Mouse (Mus musculus) left cerebral cortex, postnatal 10 days (tissue): ENCODE measurements at regions not wholly inside any gene's neighbourhood (a gene's known extent, or its start where the extent isn't known, plus 50 kb on each side); places are given as distances from the start of the nearest gene placed in this dataset.
A peak's percentile ranks its signal among the peaks of the same experiment; 100 is the strongest.

Experiments
- DNase-seq, 2 experiments: peaks; one replicate each; pipeline ENCODE4 v3.0.0; 2021 to 2022; ENCODE audit warnings: low spot score in 2 of 2, mixed read lengths in 1 of 2; ENCODE audit errors: extremely low spot score in 1 of 2
- intact Hi-C: fragments of 180-260 bp; cut with DNase I; formaldehyde crosslinking; loops from one replicate; pipeline ENCODE4 v1.15.1; 2025

GRCm38 (mm10) chr5:50820674-50821073, 746.9 kb downstream of the Ppargc1a start:
- intact Hi-C loops: no loop called here
- DNase-seq: no peak

GRCm38 (mm10) chr5:50819959-50820358, 747.6 kb downstream of the Ppargc1a start:
- no peak for DNase-seq
- intact Hi-C loops: no loop called here

GRCm38 (mm10) chr5:50795310-50795709, 736.5 kb upstream of the Adgra3 start:
- DNase-seq: no peak
- intact Hi-C loops: no loop called here

- no peak for DNase-seq
- intact Hi-C loops: no loop called here
These were observed 735.8 kb upstream of the Adgra3 start for GRCm38 (mm10) chr5:50794453-50795169.

- no peak for DNase-seq
- intact Hi-C loops: no loop called here
These were observed 734.8 kb upstream of the Adgra3 start for GRCm38 (mm10) chr5:50793558-50793957.

GRCm38 (mm10) chr5:50785273-50785672, 726.5 kb upstream of the Adgra3 start:
- DNase-seq: no peak
- intact Hi-C loops: no loop called here

GRCm38 (mm10) chr5:50779138-50779537, 720.3 kb upstream of the Adgra3 start:
- intact Hi-C loops: no loop called here
- DNase-seq: no peak

- intact Hi-C loops: no loop called here
- no peak for DNase-seq
These were observed 719.4 kb upstream of the Adgra3 start for GRCm38 (mm10) chr5:50778221-50778620.

GRCm38 (mm10) chr5:50762261-50762660, 703.5 kb upstream of the Adgra3 start:
- no peak for DNase-seq
- intact Hi-C loops: no loop called here

GRCm38 (mm10) chr5:50760386-50760785, 701.6 kb upstream of the Adgra3 start:
- intact Hi-C loops: no loop called here
- no peak for DNase-seq

- intact Hi-C loops: loop anchor here (2.0 kb wide), 1 partner anchor 1314 kb away; no protein-coding TSS in a partner anchor
- DNase-seq: peak in 1 of 2 experiments; percentile 34
These were observed 694.0 kb upstream of the Adgra3 start for GRCm38 (mm10) chr5:50752766-50753165.

- intact Hi-C loops: no loop called here
- no peak for DNase-seq
These were observed 692.6 kb upstream of the Adgra3 start for GRCm38 (mm10) chr5:50751358-50751757.

- intact Hi-C loops: no loop called here
- DNase-seq: no peak
These were observed 684.2 kb upstream of the Adgra3 start for GRCm38 (mm10) chr5:50743030-50743429.

- no peak for DNase-seq
- intact Hi-C loops: no loop called here
These were observed 674.9 kb upstream of the Adgra3 start for GRCm38 (mm10) chr5:50733711-50734110.

GRCm38 (mm10) chr5:50728337-50729003, 669.7 kb upstream of the Adgra3 start:
- no peak for DNase-seq
- intact Hi-C loops: no loop called here

GRCm38 (mm10) chr5:50706945-50707663, 648.3 kb upstream of the Adgra3 start:
- intact Hi-C loops: no loop called here
- DNase-seq: no peak

GRCm38 (mm10) chr5:50698084-50698483, 639.3 kb upstream of the Adgra3 start:
- intact Hi-C loops: no loop called here
- DNase-seq: no peak

GRCm38 (mm10) chr5:50697588-50697987, 638.8 kb upstream of the Adgra3 start:
- intact Hi-C loops: no loop called here
- DNase-seq: no peak

- intact Hi-C loops: no loop called here
- DNase-seq: no peak
These were observed 629.6 kb upstream of the Adgra3 start for GRCm38 (mm10) chr5:50688362-50688761.

- DNase-seq: no peak
- intact Hi-C loops: no loop called here
These were observed 625.2 kb upstream of the Adgra3 start for GRCm38 (mm10) chr5:50683966-50684365.
